Mouse (Mus musculus): ENCODE measurements at regions not wholly inside any gene's neighbourhood (a gene's known extent, or its start where the extent isn't known, plus 50 kb on each side); places are given as distances from the start of the nearest gene placed in this dataset.

DNA sequence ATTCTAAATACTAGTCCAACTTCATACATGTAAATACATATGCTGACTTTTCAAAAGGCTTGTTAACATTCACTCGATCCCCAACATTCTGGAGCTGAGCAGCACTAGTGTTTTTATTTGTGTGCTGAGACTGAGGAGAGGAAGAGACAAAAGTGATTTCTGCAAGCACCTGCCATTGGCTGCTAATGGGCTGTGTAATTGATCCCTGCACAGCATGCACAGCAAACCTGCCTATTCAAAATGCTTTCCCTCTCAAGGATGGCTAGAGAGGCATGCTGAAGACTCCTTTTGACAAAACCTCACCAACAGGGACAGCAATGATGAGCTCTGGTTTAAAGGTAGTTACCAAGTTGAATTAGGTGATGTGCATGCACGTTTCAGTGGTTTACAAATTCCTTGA lies 1059.4 kb upstream of the Gm10800 start:
- no peaks in the 10 kb centered on the region for H3K36me3 ChIP-seq (ENCODE audit: control insufficient read depth, insufficient read depth, low read length, poor library complexity, severe bottlenecking)
- no peak for DNase-seq (ENCODE audit: low read depth, low spot score)
- no peaks in the 10 kb centered on the region for H3K4me1 ChIP-seq (ENCODE audit: control insufficient read depth in 2 of 2, insufficient read depth in 2 of 2, low read length in 2 of 2, poor library complexity in 1 of 2)
- no peak for TF ChIP-seq MAFK (IDR thresholded peaks at IDR 0.05; ENCODE audit: insufficient read depth, low read depth, low read length)
- no peak for TF ChIP-seq ZC3H11A (IDR thresholded peaks at IDR 0.05; ENCODE audit: borderline replicate concordance, low read depth, low read length)
- in situ Hi-C loops (cut with MboI; ENCODE audit: low sequenced_read_pairs in 2 of 2, unreplicated experiment in 2 of 2) = no loop called here
- H3K9me3 ChIP-seq (ENCODE audit: control insufficient read depth, insufficient read depth, low read depth, low read length) = no peaks in the 10 kb centered on the region
- no peak overlapping the region for H3K4me3 ChIP-seq (ENCODE audit: insufficient read depth in 1 of 2, low read depth in 1 of 2, low read length in 2 of 2, poor library complexity in 1 of 2, severe bottlenecking in 1 of 2)
- no peak overlapping the region for H3K9ac ChIP-seq (ENCODE audit: insufficient read depth, low read depth, low read length, poor library complexity, severe bottlenecking)
- no peak overlapping the region for H3K27ac ChIP-seq (ENCODE audit: insufficient read depth, low read depth, low read length, poor library complexity, severe bottlenecking)

DNA sequence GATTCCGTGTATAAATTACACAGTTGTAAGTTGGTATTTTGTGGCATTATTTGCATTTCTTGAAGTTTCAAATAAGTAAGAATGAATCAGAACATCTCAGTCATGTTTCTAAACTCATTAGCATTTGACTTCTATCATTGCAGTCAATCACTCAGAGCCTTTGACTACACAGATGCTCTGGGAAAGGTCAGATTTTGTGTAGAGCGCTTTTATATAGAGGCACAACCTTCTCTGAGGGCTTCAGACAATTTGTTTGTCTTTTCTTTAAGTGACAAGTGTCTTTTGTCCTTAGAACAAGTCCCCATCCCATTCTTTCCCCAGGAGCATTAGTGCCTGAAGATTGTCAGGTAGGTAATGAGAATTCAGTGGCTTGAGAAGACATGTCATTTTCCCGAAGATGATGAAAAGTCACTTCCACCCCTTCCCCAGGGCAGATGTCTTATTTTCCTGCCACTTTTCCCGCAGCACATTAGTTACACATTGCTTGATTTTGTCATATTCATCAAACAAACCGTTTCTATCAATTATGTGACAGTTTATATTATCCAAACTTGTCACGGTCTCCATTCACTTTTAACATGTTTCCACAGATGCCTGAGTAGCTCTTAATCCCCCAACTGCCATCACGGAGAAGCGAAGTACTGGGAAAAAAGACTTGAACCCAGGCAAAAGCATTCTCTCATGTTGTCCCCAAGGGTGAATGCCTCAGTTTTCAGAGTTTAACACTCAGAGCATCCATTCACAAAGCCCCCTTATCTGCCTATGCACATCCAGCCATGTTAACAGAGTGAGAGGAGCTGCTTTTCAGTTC lies 1035.3 kb upstream of the Gm10800 start:
- no peak overlapping the region for H3K27ac ChIP-seq (ENCODE audit: insufficient read depth, low read depth, low read length, poor library complexity, severe bottlenecking)
- H3K9me3 ChIP-seq (ENCODE audit: control insufficient read depth, insufficient read depth, low read depth, low read length) = no peaks in the 10 kb centered on the region
- no peak overlapping the region for H3K4me3 ChIP-seq (ENCODE audit: insufficient read depth in 1 of 2, low read depth in 1 of 2, low read length in 2 of 2, poor library complexity in 1 of 2, severe bottlenecking in 1 of 2)
- no peaks in the 10 kb centered on the region for H3K36me3 ChIP-seq (ENCODE audit: control insufficient read depth, insufficient read depth, low read length, poor library complexity, severe bottlenecking)
- no peaks in the 10 kb centered on the region for H3K4me1 ChIP-seq (ENCODE audit: control insufficient read depth in 2 of 2, insufficient read depth in 2 of 2, low read length in 2 of 2, poor library complexity in 1 of 2)
- in situ Hi-C loops (cut with MboI; ENCODE audit: low sequenced_read_pairs in 2 of 2, unreplicated experiment in 2 of 2) = no loop called here
- no peak for TF ChIP-seq MAFK (IDR thresholded peaks at IDR 0.05; ENCODE audit: insufficient read depth, low read depth, low read length)
- no peak for TF ChIP-seq CHD2 (IDR thresholded peaks at IDR 0.05; ENCODE audit: low read depth, low read length)
- TF ChIP-seq ZC3H11A (IDR thresholded peaks at IDR 0.05; ENCODE audit: borderline replicate concordance, low read depth, low read length) = no peak
- TF ChIP-seq ZNF384 (IDR thresholded peaks at IDR 0.05; ENCODE audit: low read depth, low read length) = no peak
- no peak for TF ChIP-seq HCFC1 (IDR thresholded peaks at IDR 0.05; ENCODE audit: borderline replicate concordance, insufficient read depth, low read length)
- no peak for DNase-seq (ENCODE audit: low read depth, low spot score)
- H3K9ac ChIP-seq (ENCODE audit: insufficient read depth, low read depth, low read length, poor library complexity, severe bottlenecking) = no peak overlapping the region

DNA sequence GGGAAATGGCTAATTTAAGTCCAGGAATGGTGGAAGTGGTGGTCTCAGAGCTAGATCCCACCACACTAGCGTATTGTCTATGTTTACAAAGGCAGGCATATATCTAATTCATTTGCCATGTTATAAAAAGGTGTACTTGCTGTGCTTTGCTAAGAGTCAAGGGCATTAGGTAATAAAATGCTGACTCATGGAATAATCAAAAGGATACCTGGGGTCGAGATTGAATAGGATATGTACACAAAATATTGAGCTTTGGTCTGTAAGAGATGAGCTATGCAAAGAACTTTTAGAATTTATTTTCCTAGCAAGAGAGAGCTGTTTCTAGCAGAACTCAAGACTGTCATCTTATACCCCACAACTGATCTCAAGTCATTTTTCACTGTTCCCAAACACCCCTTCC lies 1025.6 kb upstream of the Gm10800 start:
- H3K4me1 ChIP-seq (ENCODE audit: control insufficient read depth in 2 of 2, insufficient read depth in 2 of 2, low read length in 2 of 2, poor library complexity in 1 of 2) = no peaks in the 10 kb centered on the region
- H3K9me3 ChIP-seq (ENCODE audit: control insufficient read depth, insufficient read depth, low read depth, low read length) = no peaks in the 10 kb centered on the region
- TF ChIP-seq HCFC1 (IDR thresholded peaks at IDR 0.05; ENCODE audit: borderline replicate concordance, insufficient read depth, low read length) = no peak
- peak; percentile 55; the same call in 1 of the 2 replicates for TF ChIP-seq MAFK (IDR thresholded peaks at IDR 0.05; ENCODE audit: insufficient read depth, low read depth, low read length)
- no peak for TF ChIP-seq ZC3H11A (IDR thresholded peaks at IDR 0.05; ENCODE audit: borderline replicate concordance, low read depth, low read length)
- no peak for TF ChIP-seq ZNF384 (IDR thresholded peaks at IDR 0.05; ENCODE audit: low read depth, low read length)
- TF ChIP-seq CHD2 (IDR thresholded peaks at IDR 0.05; ENCODE audit: low read depth, low read length) = no peak
- no peak overlapping the region for H3K4me3 ChIP-seq (ENCODE audit: insufficient read depth in 1 of 2, low read depth in 1 of 2, low read length in 2 of 2, poor library complexity in 1 of 2, severe bottlenecking in 1 of 2)
- DNase-seq (ENCODE audit: low read depth, low spot score) = no peak
- H3K27ac ChIP-seq (ENCODE audit: insufficient read depth, low read depth, low read length, poor library complexity, severe bottlenecking) = no peak overlapping the region
- H3K36me3 ChIP-seq (ENCODE audit: control insufficient read depth, insufficient read depth, low read length, poor library complexity, severe bottlenecking) = no peaks in the 10 kb centered on the region
- no peak overlapping the region for H3K9ac ChIP-seq (ENCODE audit: insufficient read depth, low read depth, low read length, poor library complexity, severe bottlenecking)
- in situ Hi-C loops (cut with MboI; ENCODE audit: low sequenced_read_pairs in 2 of 2, unreplicated experiment in 2 of 2) = no loop called here
